Mouse (Mus musculus) urinary bladder, adult 18-20 months (tissue): ENCODE results near the gene Emc1.

Experiments used
- DNase-seq, 2 experiments: peaks; one replicate each; pipeline ENCODE4 v3.0.0; 2022; ENCODE audit warnings: low spot score in 2 of 2, mixed read lengths in 2 of 2

The Emc1 gene

DNA sequence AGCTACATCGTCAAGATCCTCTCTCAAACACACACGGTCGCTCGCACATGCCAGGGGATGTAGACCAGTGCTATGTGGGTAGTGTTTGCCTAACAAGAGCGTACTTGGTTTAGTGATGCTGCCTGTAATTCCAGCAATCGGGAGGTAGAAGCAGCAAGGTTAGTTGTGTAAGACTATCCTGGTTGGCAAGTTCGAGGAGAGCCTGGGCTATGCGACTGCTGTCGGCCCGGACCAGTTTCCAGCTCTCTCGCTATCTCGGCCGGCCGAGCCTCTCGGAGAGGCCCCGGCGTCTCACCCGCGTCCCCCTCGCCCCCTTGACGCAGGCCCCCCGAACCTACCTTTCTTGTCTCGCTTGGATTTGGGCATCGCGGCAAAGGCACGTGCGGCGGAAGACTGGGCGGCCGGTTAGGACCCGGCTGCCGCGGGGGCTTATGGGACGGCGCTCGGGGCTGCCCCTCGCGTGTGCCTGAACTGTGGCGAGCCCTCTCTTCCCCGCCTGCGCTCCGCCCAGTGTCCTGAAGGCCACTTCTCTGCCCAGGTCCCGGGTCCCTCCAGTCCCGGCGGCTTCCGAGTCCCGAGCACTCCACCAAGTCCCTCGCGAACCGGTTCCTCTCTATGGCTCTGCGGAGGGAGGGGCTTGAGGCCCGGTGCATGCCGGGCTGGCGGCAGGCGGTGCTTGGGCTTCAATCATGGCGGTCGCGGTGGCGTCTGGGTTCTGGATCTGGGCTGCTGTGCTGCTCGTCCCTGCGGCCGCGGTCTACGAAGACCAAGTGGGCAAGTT, at the start of gene Emc1, which contains the start of the genes Mrto4 and Ubr4:
Gene Emc1 (plus strand): TSS at position 657 of the 781 bp plus-strand sequence.
Gene Mrto4 (minus strand): TSS at position 646 of the 781 bp plus-strand sequence.
Gene Ubr4 (plus strand): TSS at position 679 of the 781 bp plus-strand sequence.
- peak; percentile 76 to 87 for DNase-seq

DNA sequence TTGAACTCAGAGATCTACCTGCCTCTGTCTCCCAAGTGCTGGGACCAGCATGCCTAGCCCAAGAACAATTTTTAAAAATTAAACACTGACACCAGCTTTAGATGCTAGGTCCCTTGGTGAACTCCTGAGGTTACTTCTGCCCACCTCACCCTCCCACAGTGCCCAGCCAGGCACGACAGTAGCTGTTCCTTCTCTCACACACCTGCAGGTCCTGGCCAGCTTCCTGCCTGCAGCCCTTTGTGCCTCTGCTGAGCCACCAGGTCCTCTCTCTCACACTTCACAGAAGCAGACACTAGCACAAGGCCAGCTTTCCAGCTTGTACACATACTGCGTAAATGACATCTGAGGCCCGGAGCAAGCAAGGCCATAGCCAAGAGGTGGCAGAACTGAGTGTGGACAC, 46.9 kb upstream of the Emc1 start:
- DNase-seq: no peak

DNA sequence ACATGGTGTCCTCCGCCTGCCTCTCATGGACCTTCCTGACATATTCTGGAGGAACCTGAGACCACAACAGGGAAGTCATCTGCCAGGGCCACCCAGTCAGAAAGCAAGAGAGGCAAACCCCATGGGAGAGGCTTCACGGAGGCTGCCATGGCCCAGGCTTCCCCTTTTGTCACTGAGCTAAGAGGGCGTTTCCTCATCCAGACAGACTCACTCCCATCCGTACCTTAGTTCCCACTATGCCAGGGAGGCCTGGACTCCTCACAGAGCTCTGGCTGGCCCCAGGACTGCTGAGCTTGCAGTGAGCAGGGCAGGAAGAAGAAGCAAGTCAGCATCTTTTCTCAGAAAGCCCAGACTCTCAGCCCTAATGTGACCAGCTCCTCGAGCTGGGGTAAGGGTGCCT, 44.5 kb upstream of the Emc1 start:
- no peak for DNase-seq

DNA sequence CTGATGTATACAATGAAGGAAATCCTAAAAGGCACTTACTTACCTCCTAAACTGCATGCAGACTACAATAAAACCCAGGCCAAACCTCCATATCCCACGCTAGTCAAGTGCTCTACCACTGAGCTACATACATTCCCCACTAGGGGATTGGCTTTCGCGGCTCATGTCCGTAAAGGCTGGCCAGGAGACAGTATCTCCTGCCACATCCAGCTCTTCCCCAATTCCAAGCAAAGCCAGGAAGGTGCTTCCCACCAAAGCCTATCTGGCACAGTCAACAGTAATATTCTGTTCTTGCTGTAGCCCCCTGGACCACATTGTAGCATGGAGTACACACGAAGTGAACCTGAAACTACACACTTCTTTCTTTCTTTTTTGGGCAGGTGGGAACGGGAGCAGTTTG, 42.7 kb upstream of the Emc1 start:
- DNase-seq: no peak

DNA sequence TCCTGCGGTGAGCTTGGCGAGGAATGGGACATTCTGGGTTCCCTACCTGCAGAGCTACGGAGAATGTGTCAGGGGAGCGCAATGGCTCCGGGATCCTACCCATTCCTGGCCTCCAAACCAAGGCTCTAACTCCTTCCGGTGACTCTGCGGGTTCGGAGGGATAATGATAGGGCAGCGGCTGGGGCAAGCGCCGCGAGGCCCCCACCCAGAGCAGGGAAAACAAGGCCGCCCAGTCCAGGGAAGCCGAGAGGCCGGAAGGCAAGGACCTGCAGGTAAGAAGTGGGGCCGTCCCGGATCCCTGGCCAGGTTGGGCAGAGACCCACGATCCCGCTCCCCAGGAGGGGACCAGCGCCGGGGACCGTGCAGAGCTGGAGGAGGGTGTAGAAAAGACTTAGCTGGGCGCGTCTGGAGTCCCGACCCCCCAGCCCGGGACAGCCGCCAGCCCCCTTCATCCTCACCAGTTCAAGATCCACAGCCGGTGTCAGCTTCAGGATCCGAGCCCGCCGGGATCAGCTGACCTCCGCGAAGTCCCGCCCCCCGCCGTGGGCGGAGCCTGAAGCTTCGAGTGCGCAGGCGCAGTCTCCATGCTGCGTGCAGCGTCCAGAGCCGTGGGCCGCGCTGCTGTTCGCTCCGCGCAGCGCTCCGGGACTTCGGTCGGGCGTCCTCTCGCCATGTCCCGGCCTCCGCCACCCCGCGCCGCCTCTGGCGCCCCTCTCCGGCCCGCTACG, 42.1 kb upstream of the Emc1 start, which contains the start of the genes Pqlc2 and Akr7a5:
Gene Pqlc2 (minus strand): TSS at position 538 of the 728 bp plus-strand sequence.
Gene Akr7a5 (plus strand): TSS at position 574 of the 728 bp plus-strand sequence.
- DNase-seq: peak; percentile 97 to 100

DNA sequence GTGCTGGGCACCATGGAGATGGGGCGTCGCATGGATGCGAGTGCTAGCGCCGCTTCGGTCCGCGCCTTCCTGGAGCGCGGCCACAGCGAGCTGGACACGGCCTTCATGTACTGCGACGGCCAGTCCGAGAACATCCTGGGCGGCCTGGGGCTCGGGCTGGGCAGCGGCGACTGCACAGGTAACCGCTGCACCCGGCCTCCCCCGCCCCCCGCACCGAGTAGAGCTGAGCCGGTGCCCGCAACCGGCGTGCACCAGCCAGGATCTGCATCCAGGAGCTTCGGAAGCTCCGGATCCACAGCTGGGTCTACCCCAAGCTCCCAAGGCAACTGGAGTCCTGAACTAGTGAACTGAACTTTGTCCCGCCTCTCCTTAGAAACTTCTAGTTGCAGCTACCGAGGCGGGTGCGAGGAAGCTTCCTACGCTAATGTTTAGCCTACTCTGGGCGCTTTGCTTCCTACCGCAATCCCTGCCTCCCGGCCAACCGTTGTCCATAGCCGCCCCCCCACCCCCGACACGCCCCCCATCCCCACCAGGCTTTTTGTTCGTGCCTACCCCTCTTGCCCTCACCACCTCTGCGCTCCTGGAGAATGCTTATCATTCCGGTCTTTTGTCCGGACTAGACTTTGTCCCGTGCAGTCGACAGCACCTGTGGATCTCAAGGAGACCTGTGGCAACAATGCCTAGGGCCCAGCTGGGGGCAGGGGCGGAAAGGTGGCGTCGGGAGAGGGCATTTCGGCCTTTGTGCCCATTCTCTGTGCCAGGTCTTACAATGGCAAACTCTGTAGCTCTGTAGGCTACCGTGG, 41.3 kb upstream of the Emc1 start:
- DNase-seq: no peak

DNA sequence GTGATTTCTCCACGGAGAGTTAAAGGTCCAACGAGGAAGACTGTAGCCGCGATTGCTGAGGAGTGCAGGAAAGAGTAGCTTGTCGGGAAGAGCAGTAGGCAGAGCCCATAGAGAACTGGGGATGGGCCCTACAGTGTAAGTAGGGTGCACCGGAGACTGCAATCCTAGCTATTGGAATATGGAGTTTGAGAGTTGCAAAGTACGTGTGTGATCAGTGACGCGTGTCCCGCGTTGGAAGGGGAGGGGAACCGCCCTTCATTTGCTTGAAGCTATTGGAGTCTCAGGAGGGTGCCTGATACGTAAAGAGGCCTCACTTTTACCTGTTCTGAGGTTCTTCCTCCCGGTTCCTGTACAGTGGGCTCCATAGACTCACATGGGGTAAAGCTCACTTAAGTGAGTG, 40.7 kb upstream of the Emc1 start:
- no peak for DNase-seq

DNA sequence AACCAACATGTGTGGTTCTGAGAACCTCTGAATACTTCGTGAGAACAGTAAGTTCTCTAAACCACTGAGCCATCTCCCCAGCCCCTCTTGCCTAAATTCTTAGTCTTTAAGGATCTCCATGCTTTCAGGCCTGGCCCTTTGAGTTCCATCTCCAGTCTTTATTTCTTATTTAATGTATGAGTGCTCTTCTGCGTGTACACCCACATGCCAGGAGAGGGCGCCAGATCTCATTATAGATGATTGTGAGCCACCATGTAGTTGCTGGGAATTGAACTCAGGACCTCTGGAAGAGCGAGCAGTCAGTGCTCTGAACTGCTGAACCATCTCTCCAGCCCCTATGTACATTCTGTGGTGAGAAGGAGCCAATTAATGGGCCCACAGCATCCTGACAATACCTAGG, 39.8 kb upstream of the Emc1 start:
- DNase-seq: no peak

DNA sequence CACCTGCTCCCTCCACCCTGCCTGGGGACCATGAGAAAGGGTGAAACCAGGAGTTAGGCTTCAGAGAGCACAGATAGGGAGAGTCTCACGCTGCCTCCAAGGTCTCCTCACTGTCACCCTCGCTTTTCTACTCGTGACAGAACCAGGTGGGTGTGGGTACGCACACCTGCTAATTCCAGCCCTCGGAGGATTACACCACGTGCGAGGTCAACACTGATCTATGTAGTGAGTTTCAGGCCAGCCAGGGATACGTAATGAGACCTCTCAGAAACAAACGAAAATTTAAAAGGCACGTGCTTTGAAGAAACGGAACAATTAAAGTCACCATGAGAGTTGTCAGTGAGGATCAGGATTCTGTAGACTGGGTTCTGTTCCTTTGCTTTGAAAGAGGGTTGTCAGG, 33.9 kb upstream of the Emc1 start:
- DNase-seq: no peak

DNA sequence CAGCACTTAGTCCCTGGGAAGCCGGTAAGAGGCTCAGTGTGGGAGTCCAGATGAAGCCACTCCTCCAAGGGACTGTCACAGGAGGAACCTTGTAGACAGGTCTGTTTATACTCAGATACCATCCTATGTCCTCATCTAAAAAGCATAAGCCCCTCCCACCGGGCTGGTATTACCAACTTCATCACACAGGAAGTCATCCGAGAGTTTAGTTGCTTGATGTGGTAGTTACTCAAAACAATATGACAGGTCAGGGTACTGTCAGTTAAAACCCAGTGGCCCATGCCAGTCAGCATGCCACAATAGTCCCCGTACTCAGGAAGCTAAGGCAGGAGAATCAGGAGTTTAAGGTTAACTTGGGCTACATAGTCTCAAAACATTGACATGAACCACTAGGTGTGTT, 32.6 kb upstream of the Emc1 start:
- no peak for DNase-seq

DNA sequence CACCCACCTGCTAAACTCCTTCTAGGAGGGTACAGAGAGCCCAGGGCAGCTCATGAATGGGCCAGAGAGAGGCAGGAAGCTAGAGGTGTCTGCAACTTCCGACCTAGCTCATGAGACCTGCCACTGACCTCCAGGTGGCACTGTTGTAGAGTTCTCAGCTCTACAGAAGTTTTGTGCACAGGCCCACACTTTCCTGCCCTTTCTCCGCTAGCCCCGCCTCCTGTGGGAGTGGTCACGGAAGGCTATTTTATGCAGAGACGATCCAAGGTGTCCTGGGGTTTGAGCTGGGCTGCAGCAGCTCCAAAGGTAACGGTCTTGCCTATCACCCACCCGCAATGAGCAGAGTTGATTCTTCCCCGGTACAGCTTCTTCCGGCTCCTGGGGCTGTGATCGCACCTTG, 21.8 kb upstream of the Emc1 start:
- DNase-seq: peak; percentile 56 to 60

DNA sequence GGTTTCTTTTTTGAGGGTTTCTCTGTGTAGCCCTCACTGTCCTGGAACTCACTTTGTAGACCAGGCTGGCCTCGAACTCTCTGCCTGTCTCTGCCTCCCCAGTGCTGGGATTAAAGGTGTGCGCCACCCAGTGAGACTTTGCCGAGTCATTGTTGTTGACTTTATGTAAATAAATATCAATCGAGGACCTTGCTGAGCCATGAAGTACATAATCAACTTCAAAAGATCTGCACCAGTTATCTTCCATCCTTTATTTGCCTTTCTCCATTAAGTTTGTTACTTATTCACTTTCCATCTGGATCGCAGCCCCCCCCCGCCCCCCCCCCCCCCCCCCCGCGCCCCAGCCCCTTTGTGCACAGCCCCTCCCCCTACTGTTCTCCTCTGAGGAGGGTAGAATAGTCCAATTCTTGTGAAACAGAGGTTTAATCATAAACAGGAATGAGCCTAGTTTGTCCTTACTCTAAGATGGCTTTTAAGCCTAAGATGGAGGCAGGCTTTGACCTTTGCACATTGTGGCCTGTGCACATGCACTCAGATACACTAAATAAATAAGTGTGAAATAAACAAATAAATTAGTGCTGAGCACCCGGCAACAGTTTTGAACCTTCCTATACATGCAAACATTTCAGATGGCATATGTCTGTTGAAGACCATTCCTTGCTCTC, 17.6 kb upstream of the Emc1 start:
- no peak for DNase-seq

DNA sequence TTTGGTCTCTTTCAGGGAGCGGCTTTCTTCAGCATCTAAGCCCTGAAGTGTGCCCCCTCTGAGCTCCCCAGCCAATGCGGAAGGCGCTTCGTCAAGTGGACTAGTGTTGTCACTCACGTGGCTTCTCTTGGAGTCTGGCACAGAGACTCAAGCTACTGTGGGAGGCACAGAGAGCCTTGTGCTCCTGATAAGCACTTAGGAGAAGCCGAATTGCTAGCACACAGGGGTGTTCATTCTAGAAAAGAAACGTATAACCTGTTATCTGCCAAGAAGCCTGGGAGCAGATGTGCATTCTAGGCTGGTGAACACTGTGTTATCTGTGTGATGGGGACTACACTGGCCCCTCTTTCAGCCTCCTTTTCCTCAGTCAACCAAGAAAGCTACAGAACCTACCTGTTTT, 16.9 kb upstream of the Emc1 start:
- no peak for DNase-seq

DNA sequence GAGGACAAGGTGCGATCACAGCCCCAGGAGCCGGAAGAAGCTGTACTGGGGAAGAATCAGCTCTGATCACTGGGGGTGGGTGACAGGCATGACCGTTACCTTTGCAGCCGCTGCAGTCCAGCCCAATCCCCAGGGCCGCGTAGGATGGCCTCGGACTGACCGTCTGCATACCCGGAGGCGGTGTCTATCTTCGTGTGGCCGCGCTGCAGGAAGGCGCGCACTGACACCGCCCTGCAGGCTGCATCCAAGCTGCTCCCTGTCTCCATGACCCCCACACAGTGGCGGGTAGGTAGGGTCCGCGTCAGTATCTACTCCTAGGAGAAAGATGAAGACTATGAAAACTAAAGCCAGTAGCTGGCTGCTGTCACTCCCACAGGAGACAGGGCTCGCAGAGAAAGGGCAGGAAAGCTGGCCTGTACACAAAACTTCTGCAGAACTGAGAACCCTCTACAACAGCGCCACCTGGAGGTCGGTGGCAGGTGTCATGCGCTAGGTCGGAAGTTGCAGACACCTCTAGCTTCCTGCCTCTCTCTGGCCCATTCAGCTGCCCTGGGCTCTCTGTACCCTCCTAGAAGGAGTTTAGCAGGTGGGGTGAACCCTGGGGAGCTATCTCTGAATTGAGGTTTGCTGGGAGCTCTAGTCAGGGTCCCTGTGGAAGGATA, 15.4 kb upstream of the Emc1 start:
- DNase-seq: peak; percentile 49 to 71

DNA sequence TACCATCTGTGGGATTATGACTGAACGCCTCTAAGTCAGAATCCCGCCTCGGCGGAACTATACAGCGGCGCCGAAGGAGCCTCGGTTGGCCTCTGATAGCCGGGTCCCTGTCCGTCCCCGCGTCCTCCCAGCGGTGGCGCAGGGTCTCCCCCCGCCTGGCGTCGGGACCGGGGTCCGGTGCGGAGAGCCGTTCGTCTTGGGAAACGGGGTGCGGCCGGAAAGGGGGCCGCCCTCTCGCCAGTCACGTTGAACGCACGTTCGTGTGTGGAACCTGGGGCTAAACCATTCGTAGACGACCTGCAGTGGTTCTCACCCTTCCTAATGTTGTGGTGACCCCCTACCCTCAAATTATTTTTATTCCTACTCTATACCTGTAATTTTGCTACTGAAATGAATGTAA, 14.2 kb upstream of the Emc1 start:
- DNase-seq: no peak

DNA sequence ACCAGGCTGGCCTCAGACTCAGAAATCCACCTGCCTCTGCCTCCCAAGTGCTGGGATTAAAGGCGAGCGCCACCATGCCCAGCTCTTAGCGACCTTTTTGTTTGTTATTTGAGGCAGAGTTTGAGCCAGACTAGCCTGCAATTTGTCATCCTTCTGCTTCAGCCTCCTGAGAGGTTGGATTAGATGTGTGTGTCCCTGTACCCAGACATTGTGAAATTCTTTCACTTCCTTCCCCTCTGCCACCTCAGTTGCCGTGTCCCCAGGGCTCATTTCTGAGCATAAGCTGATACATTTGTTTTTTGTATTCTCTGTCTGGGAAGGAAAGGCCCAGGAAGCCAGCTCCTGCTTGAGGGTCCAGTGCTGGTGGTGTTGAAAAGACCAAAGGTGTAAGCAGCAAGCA, 11.6 kb upstream of the Emc1 start:
- no peak for DNase-seq

DNA sequence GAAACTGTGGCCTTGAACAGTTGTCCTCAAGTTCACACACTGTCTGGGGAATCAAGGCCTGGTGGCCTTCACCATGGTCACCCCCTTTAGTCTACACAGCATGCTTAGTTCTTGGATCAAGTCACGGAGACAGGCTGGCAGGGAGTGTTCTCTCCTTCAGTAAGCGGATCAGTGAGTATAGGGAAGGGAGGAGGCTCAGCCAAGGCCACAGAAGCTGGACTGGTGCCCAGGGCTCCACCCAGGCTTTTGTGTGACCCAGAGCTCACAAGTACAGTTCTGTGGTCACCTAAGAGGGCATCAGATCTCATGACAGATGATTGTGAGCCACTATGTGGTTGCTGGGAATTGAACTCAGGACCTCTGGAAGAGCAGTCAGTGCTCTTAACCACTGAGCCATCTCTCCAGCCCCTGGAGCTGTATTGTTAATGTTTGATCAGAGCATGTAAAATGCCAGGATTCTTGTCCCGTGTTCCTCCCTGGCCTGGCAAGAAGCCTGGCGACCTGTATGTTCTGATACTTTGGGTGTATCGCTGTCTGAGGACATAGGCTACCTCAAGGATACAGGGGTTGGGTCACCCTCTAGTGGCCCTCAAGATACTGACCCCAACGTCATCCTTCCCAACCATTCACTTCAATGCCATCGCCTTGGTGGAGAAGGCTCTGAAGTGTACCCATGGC, 10.7 kb upstream of the Emc1 start:
- DNase-seq: no peak

DNA sequence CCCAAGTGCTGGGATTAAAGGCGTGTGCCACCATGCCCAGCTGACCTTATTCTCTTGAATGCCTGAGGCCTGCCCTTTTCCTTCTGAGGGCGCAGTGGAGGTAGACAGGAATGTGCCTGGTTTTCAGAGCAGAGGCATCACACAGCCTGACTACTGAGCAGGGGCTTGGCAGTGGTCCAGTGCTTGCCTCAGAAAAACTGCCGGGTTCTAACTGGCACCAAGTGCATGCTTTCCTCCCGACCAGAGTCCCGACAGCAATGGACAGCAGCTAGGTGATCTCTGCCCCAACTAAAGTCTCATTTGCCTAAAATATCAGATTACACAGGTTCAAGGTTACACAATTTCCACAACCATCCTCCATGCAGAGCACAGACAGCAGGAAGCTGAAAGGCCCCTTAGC, 8.7 kb upstream of the Emc1 start:
- no peak for DNase-seq

DNA sequence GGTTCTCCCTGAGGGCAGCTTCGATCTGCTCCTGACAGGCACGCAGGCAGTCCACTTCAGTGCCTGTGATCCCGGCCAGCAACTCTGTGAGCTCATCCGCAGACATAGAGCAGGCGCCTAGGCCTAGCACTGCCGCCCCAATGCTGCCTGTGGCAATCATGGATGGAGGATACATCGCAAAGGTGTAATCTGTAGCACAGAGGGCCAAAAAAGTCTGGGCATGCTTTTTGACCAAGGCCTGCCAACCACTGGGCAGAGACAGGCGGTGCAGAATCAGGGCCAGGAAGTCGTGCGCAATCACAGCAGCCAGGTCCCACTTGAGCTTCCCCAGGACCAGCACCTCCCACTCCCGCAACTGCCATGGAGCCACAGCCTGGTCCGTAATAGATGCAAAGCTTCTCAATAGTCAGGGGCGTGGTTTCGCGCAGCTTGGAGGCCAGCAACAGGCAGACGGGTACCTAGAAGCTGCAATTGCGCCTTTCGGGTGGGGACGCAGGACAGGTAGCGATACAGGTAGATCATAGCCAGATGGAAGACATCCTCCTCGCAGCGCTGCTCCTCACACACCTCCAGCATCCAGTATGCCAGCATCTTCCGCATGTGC, 6.9 kb upstream of the Emc1 start:
- DNase-seq: no peak

DNA sequence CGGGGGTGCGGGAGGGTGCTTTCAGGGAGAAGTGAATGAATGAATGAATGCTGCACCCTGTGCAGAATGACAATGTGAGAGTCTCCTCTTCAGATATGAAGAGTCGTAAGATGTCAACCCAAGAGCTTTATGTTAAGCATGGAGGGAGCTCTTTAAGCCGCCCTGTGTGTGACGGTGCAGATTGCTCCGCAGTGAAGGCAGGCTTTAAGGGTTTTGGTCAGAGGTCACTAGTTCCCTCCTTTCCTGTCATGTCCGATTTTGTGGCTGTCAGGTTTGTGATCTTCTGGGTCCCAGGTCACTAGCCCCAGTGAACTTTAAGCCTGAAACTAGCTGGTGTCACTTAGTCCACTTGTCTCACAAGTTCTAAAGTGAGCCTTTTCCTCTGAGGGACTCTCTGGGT, 445 bp downstream of the Emc1 start:
- DNase-seq: no peak
